Mouse (Mus musculus) lung, postnatal 0 days (tissue): ENCODE results near the gene Dhrs7c. TPM values are rescaled to one million over a fixed set of nuclear protein-coding genes. Genes with fewer than 3 reads are reported as not detected.

Source experiments
- ATAC-seq: fragments of 200-750 bp; cut with Nextera tagmentation; 2 replicates; pipeline ENCODE4 v1.8.0; 2017; ENCODE audit warnings: moderate library complexity
- DNase-seq: peaks from one replicate; pipeline ENCODE4 v3.0.0-alpha.2; 2016; ENCODE audit warnings: low spot score
- H3K27ac ChIP-seq: fragments of 300-500 bp; sonication (generic); 2 replicates; pipeline ENCODE4 v1.5.1; 2014; ENCODE audit warnings: antibody characterized with exemption, mild to moderate bottlenecking, low read length, mixed read lengths
- H3K27me3 ChIP-seq: fragments of 300-500 bp; sonication (generic); replicated peaks from 2 replicates; pipeline ENCODE4 v1.6.1; 2014; ENCODE audit warnings: low read length, mixed read lengths; ENCODE audit not compliant: insufficient read depth
- H3K36me3 ChIP-seq: fragments of 300-500 bp; sonication (generic); 2 replicates; pipeline ENCODE4 v1.6.1; 2014; ENCODE audit warnings: low read length, mixed read lengths; ENCODE audit not compliant: insufficient read depth
- H3K4me1 ChIP-seq: fragments of 300-500 bp; sonication (generic); 2 replicates; pipeline ENCODE4 v1.6.1; 2014; ENCODE audit warnings: antibody characterized with exemption, low read depth, low read length, mixed read lengths; ENCODE audit not compliant: insufficient read depth
- H3K4me2 ChIP-seq: fragments of 300-500 bp; sonication (generic); replicated peaks from 2 replicates; pipeline ENCODE4 v1.6.1; 2014; ENCODE audit warnings: low read depth, mild to moderate bottlenecking, low read length, moderate library complexity, mixed read lengths
- H3K4me3 ChIP-seq: fragments of 300-500 bp; sonication (generic); 2 replicates; pipeline ENCODE4 v1.5.1; 2014; ENCODE audit warnings: low read depth, low read length
- H3K9ac ChIP-seq: fragments of 300-500 bp; sonication (generic); replicated peaks from 2 replicates; pipeline ENCODE4 v1.6.1; 2014; ENCODE audit warnings: low read depth, mild to moderate bottlenecking
- H3K9me3 ChIP-seq: fragments of 300-500 bp; sonication (generic); 2 replicates; pipeline ENCODE4 v1.6.1; 2016; ENCODE audit warnings: low read length, mixed read lengths
- CTCF ChIP-seq: IDR thresholded peaks from 2 replicates; pipeline ENCODE4 v1.5.1; 2016; ENCODE audit warnings: antibody characterized with exemption, mild to moderate bottlenecking
- EP300 ChIP-seq: IDR thresholded peaks from 2 replicates; pipeline ENCODE4 v1.6.1; 2016; ENCODE audit warnings: antibody characterized with exemption, mild to moderate bottlenecking, control low read depth
- WGBS: fragments of 180-500 bp; shearing (Covaris S2); extraction: QIAGEN DNeasy Blood & Tissue Kit; methylation state at CpG from one replicate; pipeline ENCODE4 v1.1.7; 2014; 5-methylcytosine and 5-hydroxymethylcytosine counted together
- polyA plus RNA-seq: library from polyadenylated mRNA; unstranded; fragments of >200 nt; fragmentation: Nextera tagmentation; extraction: Ambion mirVana; gene quantifications from 2 replicates; pipeline ENCODE4 v1.2.1, GENCODE M21; 2015

The Dhrs7c gene
- polyA plus RNA-seq, 1 experiment from 2014 or later = 0.66 TPM

DNA sequence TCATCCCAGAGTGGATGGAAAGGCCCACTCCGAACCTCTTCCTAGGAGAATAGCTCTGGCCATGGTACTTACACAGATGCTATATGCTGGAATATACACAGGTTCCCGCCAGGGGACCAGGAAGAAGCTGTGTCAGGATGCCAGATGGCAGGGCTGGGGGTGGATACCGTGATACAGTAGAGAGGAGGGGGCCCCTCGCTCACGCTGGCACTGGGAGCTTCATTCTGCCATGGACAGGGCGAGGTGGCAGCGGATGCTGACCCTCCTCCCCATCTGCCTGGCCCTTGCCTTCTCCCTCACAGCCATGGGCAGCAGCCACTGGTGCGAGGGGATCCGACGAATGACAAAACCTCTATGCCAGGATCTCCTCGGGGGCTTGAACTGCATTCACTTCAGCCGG, 23.6 kb upstream of the Dhrs7c start, which contains the start of gene Gsg1l2:
Gsg1l2 (plus strand) TSS at position 230 of the 400 bp plus-strand sequence.
- TF ChIP-seq EP300 (no peak), CTCF (no peak)
- Histone ChIP-seq H3K4me2 (no peak within 1 kb of the TSS), H3K27me3 (no peaks in the 10 kb centered on the region), H3K27ac (no peak within 1 kb of the TSS), H3K9ac (no peak within 1 kb of the TSS), H3K4me1 (no peaks in the 10 kb centered on the region), H3K36me3 (no peaks in the 10 kb centered on the region), H3K4me3 (no peak within 1 kb of the TSS), H3K9me3 (no peaks in the 10 kb centered on the region)
- 77% methylated on average over 12 of the region's 12 CpGs for WGBS
- DNase-seq (no peak), ATAC-seq (no peak)

DNA sequence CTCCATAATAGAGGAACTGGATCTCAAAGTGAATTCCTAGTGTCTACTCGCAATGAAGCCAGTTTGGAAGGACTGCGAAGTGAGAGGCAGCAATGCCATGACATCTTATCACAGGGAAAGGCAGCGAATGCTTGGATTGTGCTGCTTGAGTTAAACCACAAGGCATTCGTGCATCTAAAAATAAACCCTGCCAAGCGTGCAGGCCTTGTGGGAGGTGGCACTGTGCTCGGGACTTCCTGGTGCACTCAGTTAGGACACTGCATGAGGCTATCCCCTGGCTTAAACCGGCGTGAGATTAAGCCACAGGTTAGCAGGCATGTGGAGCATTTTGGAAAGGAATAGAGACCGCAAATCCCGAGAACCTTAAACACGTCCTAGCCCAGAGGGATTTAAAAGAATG, 7.8 kb upstream of the Dhrs7c start:
- ATAC-seq = no peak
- H3K4me1 ChIP-seq = no peaks in the 10 kb centered on the region
- H3K4me2 ChIP-seq = no peak overlapping the region
- DNase-seq = no peak
- 62% methylated on average over 11 of the region's 11 CpGs for WGBS
- H3K4me3 ChIP-seq = no peak overlapping the region
- no peak overlapping the region for H3K27ac ChIP-seq
- no peaks in the 10 kb centered on the region for H3K27me3 ChIP-seq
- H3K36me3 ChIP-seq = no peaks in the 10 kb centered on the region
- TF ChIP-seq CTCF = no peak
- no peak for TF ChIP-seq EP300
- no peaks in the 10 kb centered on the region for H3K9me3 ChIP-seq
- H3K9ac ChIP-seq = no peak overlapping the region

DNA sequence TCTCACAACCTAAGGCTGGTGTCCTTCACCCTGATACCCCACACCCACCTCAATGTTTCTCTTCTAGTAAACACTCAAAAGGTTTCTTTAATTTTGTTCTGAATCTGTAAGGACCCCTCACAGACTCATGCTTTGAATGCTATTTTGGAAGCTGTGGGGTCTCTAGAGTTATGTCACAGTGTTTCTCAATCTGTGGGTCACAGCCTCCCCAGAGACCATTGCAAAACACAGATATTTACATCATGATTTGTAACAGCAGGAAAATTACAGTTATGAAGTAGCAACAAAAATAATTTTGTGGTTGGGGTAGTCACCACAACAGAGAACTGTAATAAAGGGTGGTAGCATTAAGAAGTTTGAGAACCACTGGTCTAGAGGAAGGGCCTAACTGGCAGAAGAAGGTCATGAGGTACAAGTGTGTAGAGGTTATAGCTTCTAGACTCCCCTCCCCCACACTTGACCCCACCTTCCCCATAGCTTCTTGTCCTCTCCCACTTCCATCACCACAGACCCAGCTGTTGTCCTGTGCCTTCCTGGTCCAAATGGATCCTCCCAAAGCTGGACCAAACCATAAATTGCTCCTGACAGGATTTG, 2.2 kb downstream of the Dhrs7c start:
- no peak for DNase-seq
- TF ChIP-seq CTCF = no peak
- no peak for TF ChIP-seq EP300

DNA sequence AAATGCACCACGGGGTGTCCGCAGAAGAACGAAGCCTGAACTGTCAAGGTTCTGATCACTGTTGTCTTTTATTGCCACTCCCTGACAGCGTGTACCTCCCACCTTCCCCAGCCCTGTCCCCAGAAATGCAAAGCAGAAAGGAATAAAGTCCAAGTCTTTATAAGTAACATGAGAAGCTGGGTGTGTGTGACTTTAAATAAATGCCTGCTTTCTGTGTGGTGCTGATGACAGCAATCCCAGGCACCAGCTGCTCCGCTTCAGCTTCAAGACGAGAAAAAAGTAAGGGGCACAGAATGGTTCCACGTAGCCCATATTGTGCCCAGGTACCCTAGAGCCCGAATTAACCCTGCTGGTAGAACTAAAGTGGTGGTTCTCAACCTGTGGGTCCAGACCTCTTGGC, 3.2 kb downstream of the Dhrs7c start:
- no peak overlapping the region for H3K4me2 ChIP-seq
- no peak for ATAC-seq
- WGBS = 65% methylated on average over 8 of the region's 8 CpGs

More for the DNA sequence above, 2.2 kb downstream of the Dhrs7c start:
- ATAC-seq = no peak
- Histone ChIP-seq H3K4me1 (no peaks in the 10 kb centered on the region), H3K27ac (no peak overlapping the region), H3K9me3 (no peaks in the 10 kb centered on the region), H3K9ac (no peak overlapping the region), H3K36me3 (no peaks in the 10 kb centered on the region), H3K27me3 (no peaks in the 10 kb centered on the region), H3K4me2 (no peak overlapping the region), H3K4me3 (no peak overlapping the region)

DNA sequence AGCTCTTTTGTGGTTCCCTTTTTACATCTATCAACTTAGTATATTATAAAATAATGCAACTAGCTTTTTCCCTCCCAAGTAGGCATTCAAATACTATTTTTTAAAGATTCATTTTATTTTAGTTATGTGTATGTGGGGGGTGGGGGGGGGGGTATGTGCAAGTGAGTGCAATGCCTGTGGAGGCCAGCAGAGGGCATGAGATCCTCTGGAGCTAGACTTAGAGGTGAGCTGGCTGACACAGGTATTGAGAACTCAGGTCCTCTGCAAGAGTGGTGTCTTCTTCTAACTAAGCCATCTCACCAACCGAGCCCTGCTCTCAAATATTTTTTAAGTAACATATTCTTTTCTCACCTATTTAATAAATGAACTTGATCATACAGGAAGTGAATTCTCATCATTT, 7.6 kb downstream of the Dhrs7c start:
- DNase-seq (no peak), ATAC-seq (no peak)
- TF ChIP-seq CTCF = peak; percentile 30
- no peak for TF ChIP-seq EP300
- no peaks in the 10 kb centered on the region for H3K36me3 ChIP-seq
- H3K4me3 ChIP-seq = no peak overlapping the region
- H3K27me3 ChIP-seq = no peaks in the 10 kb centered on the region
- H3K4me1 ChIP-seq = no peaks in the 10 kb centered on the region
- H3K9me3 ChIP-seq = no peaks in the 10 kb centered on the region
- H3K9ac ChIP-seq = no peak overlapping the region
- H3K4me2 ChIP-seq = no peak overlapping the region
- 97% methylated on average over 1 of the region's 1 CpGs for WGBS
- H3K27ac ChIP-seq = no peak overlapping the region

More for the DNA sequence above, 3.2 kb downstream of the Dhrs7c start:
- Histone ChIP-seq H3K4me1 (no peaks in the 10 kb centered on the region), H3K27ac (no peak overlapping the region), H3K9me3 (no peaks in the 10 kb centered on the region), H3K4me3 (no peak overlapping the region), H3K36me3 (no peaks in the 10 kb centered on the region), H3K9ac (no peak overlapping the region), H3K27me3 (no peaks in the 10 kb centered on the region)
- no peak for DNase-seq
- TF ChIP-seq EP300 (no peak), CTCF (no peak)

DNA sequence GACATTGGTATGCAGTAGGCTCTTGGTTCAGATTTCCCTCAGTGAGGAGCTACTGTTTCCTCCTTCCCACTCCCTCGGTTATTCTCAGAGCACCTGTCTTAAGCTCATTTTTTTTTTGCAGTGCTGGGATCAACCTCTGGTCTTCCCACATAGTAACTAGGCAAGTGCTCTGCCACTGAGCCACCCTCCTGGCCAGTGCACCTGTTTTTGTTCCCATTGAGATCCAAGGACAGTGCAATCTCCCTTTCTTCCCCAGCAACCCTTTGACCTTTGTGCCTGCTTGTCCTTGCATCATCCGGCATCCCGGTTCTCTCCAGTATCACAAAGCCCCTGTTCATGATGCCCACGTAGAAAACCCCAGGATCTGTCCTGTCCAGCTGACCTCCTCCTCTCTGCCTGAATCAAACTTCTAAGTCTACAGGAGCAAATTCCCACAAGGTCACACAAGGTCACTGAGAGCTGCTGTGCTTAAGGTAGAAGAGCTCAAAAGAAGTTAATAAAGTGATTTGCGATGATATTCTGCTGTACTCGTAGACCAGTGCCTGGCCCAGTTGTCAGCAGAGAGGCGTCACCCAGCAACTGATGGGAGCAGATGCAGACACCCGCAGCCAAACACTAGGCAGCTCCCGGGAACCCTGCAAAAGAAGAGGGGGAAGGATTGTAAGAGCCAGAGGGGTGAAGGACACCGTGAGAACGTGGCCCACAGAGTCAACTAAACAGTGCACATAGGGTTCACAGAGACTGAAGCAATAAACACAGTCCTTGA, 9.0 kb downstream of the Dhrs7c start:
- Histone ChIP-seq H3K4me3 (no peak overlapping the region), H3K9me3 (no peaks in the 10 kb centered on the region), H3K9ac (no peak overlapping the region), H3K36me3 (no peaks in the 10 kb centered on the region), H3K27ac (no peak overlapping the region), H3K4me2 (no peak overlapping the region), H3K4me1 (no peaks in the 10 kb centered on the region), H3K27me3 (no peaks in the 10 kb centered on the region)
- ATAC-seq (no peak), DNase-seq (no peak)
- no peak for TF ChIP-seq EP300
- TF ChIP-seq CTCF = no peak
- WGBS = 77% methylated on average over 11 of the region's 11 CpGs
